Mouse (Mus musculus) olfactory bulb, adult 2 months (tissue): ENCODE results near the gene Nfil3. TPM values are rescaled to one million over a fixed set of nuclear protein-coding genes. Genes with fewer than 3 reads are reported as not detected.

Experiments
- H3K27ac ChIP-seq: fragments of 200-500 bp; 2 replicates; pipeline ENCODE4 v1.5.1; 2012; ENCODE audit warnings: low read depth, low read length; ENCODE audit not compliant: insufficient read depth
- H3K4me1 ChIP-seq: fragments of 200-500 bp; 2 replicates; pipeline ENCODE4 v1.6.1; 2012; ENCODE audit warnings: low read length; ENCODE audit not compliant: control insufficient read depth, insufficient read depth
- H3K4me3 ChIP-seq: fragments of 200-500 bp; 2 replicates; pipeline ENCODE4 v1.5.1; 2012; ENCODE audit warnings: mild to moderate bottlenecking, low read depth, low read length, moderate library complexity; ENCODE audit not compliant: insufficient read depth
- CTCF ChIP-seq: fragments of 200-500 bp; IDR thresholded peaks from 2 replicates; pipeline ENCODE4 v1.5.1; 2012; ENCODE audit warnings: low read depth, mild to moderate bottlenecking, low read length, moderate library complexity; ENCODE audit not compliant: insufficient read depth
- POLR2A ChIP-seq: fragments of 200-500 bp; IDR thresholded peaks from 2 replicates; pipeline ENCODE4 v1.6.1; 2012; ENCODE audit warnings: mild to moderate bottlenecking, low read depth, low read length, moderate library complexity; ENCODE audit not compliant: insufficient read depth
- WGBS: fragments of 180-500 bp; shearing (Covaris S2); methylation state at CpG from one replicate; pipeline ENCODE4 v1.1.7; 2018; 5-methylcytosine and 5-hydroxymethylcytosine counted together
- polyA plus RNA-seq: library from polyadenylated mRNA; stranded (reverse); fragments of >200 nt; gene quantifications from 2 replicates; pipeline ENCODE4 v1.2.4, GENCODE M21; 2012; ENCODE audit warnings: low replicate concordance; ENCODE audit not compliant: missing spikeins, insufficient read depth, insufficient read length

Gene Nfil3
- polyA plus RNA-seq, 1 experiment, result not detected

GRCm38 (mm10) chr13:52930582-52930981 is 50.3 kb downstream of the Nfil3 start:
- WGBS, result 38% methylated on average over 10 of the region's 10 CpGs
- TF ChIP-seq POLR2A (no peak), CTCF (no peak)

GRCm38 (mm10) chr13:52929209-52930171 is 51.4 kb downstream of the Nfil3 start, which contains the start of gene Auh:
Gene Auh, minus strand, starts transcription at chr13:52929681.
- WGBS, result under 1% methylated on average over 63 of the region's 63 CpGs

More at GRCm38 (mm10) chr13:52930582-52930981, 50.3 kb downstream of the Nfil3 start:
- H3K4me1 ChIP-seq, result peaks cover 13% of the 10 kb centered on the region
- H3K27ac ChIP-seq, result no peak overlapping the region
- H3K4me3 ChIP-seq, result no peak overlapping the region

GRCm38 (mm10) chr13:52928392-52928791 is 52.5 kb downstream of the Nfil3 start:
- H3K4me3 ChIP-seq, result peak overlapping the region; percentile 23
- H3K4me1 ChIP-seq, result peaks cover 17% of the 10 kb centered on the region
- WGBS, result 41% methylated on average over 9 of the region's 9 CpGs
- H3K27ac ChIP-seq, result no peak overlapping the region
- TF ChIP-seq CTCF, result no peak
- TF ChIP-seq POLR2A, result no peak

More at GRCm38 (mm10) chr13:52929209-52930171, 51.4 kb downstream of the Nfil3 start, which contains the start of gene Auh:
- TF ChIP-seq POLR2A (peak; percentile 77), CTCF (no peak)
- peaks cover 15% of the 10 kb centered on the region for H3K4me1 ChIP-seq
- H3K4me3 ChIP-seq, result peak within 1 kb of the TSS; percentile 78
- peak within 1 kb of the TSS; percentile 74 for H3K27ac ChIP-seq

DNA sequence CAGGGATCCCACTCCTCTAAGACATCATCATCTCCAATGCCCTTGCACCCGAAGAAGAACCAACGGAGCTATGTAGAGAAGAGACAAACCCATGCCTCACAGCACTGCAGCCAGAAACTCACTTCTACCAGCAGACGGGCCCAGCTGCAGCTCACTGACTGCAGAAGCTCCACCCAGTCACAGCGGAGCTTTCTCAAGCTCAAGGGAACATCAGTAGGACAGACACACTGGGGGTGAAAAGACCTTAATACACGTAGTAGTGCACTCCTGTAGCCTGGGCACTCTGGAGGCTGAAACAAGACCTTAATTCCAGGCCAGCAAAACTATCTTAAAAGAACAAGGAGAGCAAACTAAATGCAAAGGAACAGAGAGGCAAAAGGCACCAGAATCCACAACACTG is 56.4 kb downstream of the Nfil3 start:
- 27% methylated on average over 5 of the region's 5 CpGs for WGBS
- Histone ChIP-seq H3K27ac (no peak overlapping the region), H3K4me3 (no peak overlapping the region), H3K4me1 (peaks cover 34% of the 10 kb centered on the region)
- TF ChIP-seq CTCF (no peak), POLR2A (no peak)

DNA sequence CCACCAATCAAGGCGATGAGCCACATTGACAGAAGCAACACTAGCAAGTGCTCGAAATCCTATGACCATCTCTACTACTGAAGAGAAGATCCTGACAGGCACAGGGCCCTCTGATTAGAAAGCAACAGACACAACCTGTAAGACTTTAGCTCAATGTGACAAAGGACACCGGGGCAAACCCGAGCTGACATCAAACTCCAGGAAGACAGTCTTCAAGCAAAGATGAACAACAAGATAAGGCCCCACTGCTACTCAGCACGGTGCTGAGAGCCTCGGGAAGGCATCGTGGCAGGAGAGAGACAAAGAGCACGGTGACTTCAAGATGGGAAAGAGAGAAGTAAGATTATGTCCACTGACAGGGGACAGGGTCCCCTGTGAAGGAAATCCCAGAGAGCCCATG is 58.9 kb downstream of the Nfil3 start:
- Histone ChIP-seq H3K4me1 (peaks cover 31% of the 10 kb centered on the region), H3K4me3 (no peak overlapping the region), H3K27ac (no peak overlapping the region)
- TF ChIP-seq CTCF, result no peak
- TF ChIP-seq POLR2A, result no peak
- WGBS, result 89% methylated on average over 8 of the region's 8 CpGs

- Histone ChIP-seq H3K4me1 (peaks cover 31% of the 10 kb centered on the region), H3K4me3 (no peak overlapping the region), H3K27ac (no peak overlapping the region)
- no peak for TF ChIP-seq CTCF
- 82% methylated on average over 7 of the region's 7 CpGs for WGBS
These were observed 59.6 kb downstream of the Nfil3 start for GRCm38 (mm10) chr13:52921065-52921825.

DNA sequence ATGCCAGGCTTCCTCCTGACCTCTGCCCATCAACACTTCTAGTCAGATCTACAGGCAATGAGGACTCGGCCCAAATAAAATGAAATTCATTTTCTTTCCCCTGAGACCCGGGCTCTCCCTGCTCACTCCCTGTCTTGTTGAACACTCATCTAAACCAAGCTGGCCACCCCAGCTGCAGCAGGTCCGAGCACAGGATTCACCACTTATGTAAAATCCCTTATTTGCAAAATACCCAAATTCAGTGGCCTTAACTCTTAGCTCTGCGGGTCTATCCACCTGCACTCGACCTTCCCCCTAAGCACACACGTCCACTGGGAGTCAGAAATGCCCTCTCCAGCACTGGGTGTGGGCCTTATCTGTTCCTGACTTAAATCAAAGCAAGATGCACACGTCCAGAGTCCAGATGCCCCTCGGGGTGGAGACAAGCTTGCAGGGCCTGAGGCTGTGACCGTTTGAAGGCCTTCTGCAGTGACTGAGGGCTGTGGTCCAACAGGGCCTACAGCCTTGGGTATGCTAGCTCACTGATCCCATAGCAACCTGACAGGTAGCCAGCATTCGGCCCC is 61.0 kb downstream of the Nfil3 start:
- WGBS, result 84% methylated on average over 10 of the region's 10 CpGs
- TF ChIP-seq CTCF, result no peak
- TF ChIP-seq POLR2A, result no peak
- peaks cover 39% of the 10 kb centered on the region for H3K4me1 ChIP-seq
- H3K27ac ChIP-seq, result no peak overlapping the region
- H3K4me3 ChIP-seq, result no peak overlapping the region

DNA sequence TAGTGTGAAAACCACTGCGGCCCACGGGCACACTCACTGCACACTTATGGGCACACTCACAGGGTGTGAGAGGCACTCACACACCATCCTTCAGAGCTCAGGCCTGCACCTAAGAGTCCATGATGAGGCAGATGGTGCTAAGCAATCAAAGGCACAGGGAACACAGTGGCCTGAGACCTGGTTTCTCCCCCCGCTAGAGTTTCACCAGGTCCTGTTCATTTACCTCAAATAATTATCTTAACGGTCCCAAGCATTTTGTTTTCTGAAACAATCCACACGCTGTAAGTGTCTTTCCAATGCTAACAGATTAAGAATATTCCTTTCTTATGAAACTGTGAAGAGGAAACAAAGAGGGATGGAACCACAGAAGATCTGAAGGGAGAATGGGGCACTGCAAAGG is 62.5 kb downstream of the Nfil3 start:
- Histone ChIP-seq H3K4me3 (no peak overlapping the region), H3K27ac (no peak overlapping the region), H3K4me1 (peaks cover 41% of the 10 kb centered on the region)
- 92% methylated on average over 5 of the region's 5 CpGs for WGBS
- TF ChIP-seq POLR2A (no peak), CTCF (no peak)

Other genes starting within 250 kb of the Nfil3 start
- not detected in 2 replicates for gene Auh, start 51.4 kb downstream of the Nfil3 start, polyA plus RNA-seq